Mouse (Mus musculus): ENCODE measurements around the gene Fbxo17. TPM values are rescaled to one million over a fixed set of nuclear protein-coding genes. Genes with fewer than 3 reads are reported as not detected.

Gene Fbxo17
- polyA plus RNA-seq, 1 experiment = 1.3 TPM

- TF ChIP-seq POLR2A (IDR thresholded peaks at IDR 0.05; ENCODE audit: low read depth, low read length) (no peak), CTCF (conservative IDR thresholded peaks at IDR 0.05; ENCODE audit: insufficient read depth, insufficient read length, low read depth, low read length) (no peak)
- Histone ChIP-seq H3K36me3 (ENCODE audit: control insufficient read depth, insufficient read depth, low read length) (no peaks in the 10 kb centered on the region), H3K27ac (ENCODE audit: insufficient read depth, low read depth, low read length) (no peak overlapping the region), H3K27me3 (replicated peaks; ENCODE audit: control insufficient read depth, insufficient read depth, low read length) (no peaks in the 10 kb centered on the region), H3K4me1 (ENCODE audit: control insufficient read depth, insufficient read depth, low read length) (no peaks in the 10 kb centered on the region), H3K4me3 (ENCODE audit: insufficient read depth, low read depth, low read length) (no peak overlapping the region)
- WGBS = 91% methylated on average over 8 of the region's 8 CpGs
- DNase-seq = no peak
Measured at GRCm38 (mm10) chr7:28677624-28678023, 39.0 kb upstream of the Fbxo17 start.

- H3K4me3 ChIP-seq (ENCODE audit: insufficient read depth, low read depth, low read length) = no peak overlapping the region
- H3K27me3 ChIP-seq (replicated peaks; ENCODE audit: control insufficient read depth, insufficient read depth, low read length) = no peaks in the 10 kb centered on the region
- no peak overlapping the region for H3K27ac ChIP-seq (ENCODE audit: insufficient read depth, low read depth, low read length)
- DNase-seq = no peak
- H3K4me1 ChIP-seq (ENCODE audit: control insufficient read depth, insufficient read depth, low read length) = no peaks in the 10 kb centered on the region
- 48% methylated on average over 7 of the region's 7 CpGs for WGBS
- H3K36me3 ChIP-seq (ENCODE audit: control insufficient read depth, insufficient read depth, low read length) = no peaks in the 10 kb centered on the region
- TF ChIP-seq POLR2A (IDR thresholded peaks at IDR 0.05; ENCODE audit: low read depth, low read length) (no peak), CTCF (conservative IDR thresholded peaks at IDR 0.05; ENCODE audit: insufficient read depth, insufficient read length, low read depth, low read length) (no peak)
Measured at GRCm38 (mm10) chr7:28691075-28691474, 25.5 kb upstream of the Fbxo17 start.

- no peaks in the 10 kb centered on the region for H3K27me3 ChIP-seq (replicated peaks; ENCODE audit: control insufficient read depth, insufficient read depth, low read length)
- no peaks in the 10 kb centered on the region for H3K36me3 ChIP-seq (ENCODE audit: control insufficient read depth, insufficient read depth, low read length)
- H3K27ac ChIP-seq (ENCODE audit: insufficient read depth, low read depth, low read length) = no peak within 1 kb of the TSS
- no peak for TF ChIP-seq CTCF (conservative IDR thresholded peaks at IDR 0.05; ENCODE audit: insufficient read depth, insufficient read length, low read depth, low read length)
- no peak for TF ChIP-seq POLR2A (IDR thresholded peaks at IDR 0.05; ENCODE audit: low read depth, low read length)
- 46% methylated on average over 30 of the region's 30 CpGs for WGBS
- no peaks in the 10 kb centered on the region for H3K4me1 ChIP-seq (ENCODE audit: control insufficient read depth, insufficient read depth, low read length)
- peak within 1 kb of the TSS; percentile 56; the same call in 1 of the 2 replicates for H3K4me3 ChIP-seq (ENCODE audit: insufficient read depth, low read depth, low read length)
- DNase-seq = no peak
Measured at GRCm38 (mm10) chr7:28692545-28693320, 23.9 kb upstream of the Fbxo17 start, which contains the start of gene Fbxo27. TSS of gene Fbxo27 (plus strand) at chr7:28692849.

- DNase-seq = peak; percentile 73
- Histone ChIP-seq H3K36me3 (ENCODE audit: control insufficient read depth, insufficient read depth, low read length) (no peaks in the 10 kb centered on the region), H3K4me1 (ENCODE audit: control insufficient read depth, insufficient read depth, low read length) (no peaks in the 10 kb centered on the region), H3K4me3 (ENCODE audit: insufficient read depth, low read depth, low read length) (peak overlapping the region; percentile 56; the same call in 1 of the 2 replicates), H3K27ac (ENCODE audit: insufficient read depth, low read depth, low read length) (no peak overlapping the region), H3K27me3 (replicated peaks; ENCODE audit: control insufficient read depth, insufficient read depth, low read length) (no peaks in the 10 kb centered on the region)
- 2% methylated on average over 38 of the region's 38 CpGs for WGBS
- no peak for TF ChIP-seq CTCF (conservative IDR thresholded peaks at IDR 0.05; ENCODE audit: insufficient read depth, insufficient read length, low read depth, low read length)
- TF ChIP-seq POLR2A (IDR thresholded peaks at IDR 0.05; ENCODE audit: low read depth, low read length) = no peak
Measured at GRCm38 (mm10) chr7:28693321-28693966, 23.2 kb upstream of the Fbxo17 start.

GRCm38 (mm10) chr7:28694423-28694822 is 22.2 kb upstream of the Fbxo17 start:
- no peak for DNase-seq
- H3K4me3 ChIP-seq (ENCODE audit: insufficient read depth, low read depth, low read length) = no peak overlapping the region
- no peak for TF ChIP-seq CTCF (conservative IDR thresholded peaks at IDR 0.05; ENCODE audit: insufficient read depth, insufficient read length, low read depth, low read length)
- no peak for TF ChIP-seq POLR2A (IDR thresholded peaks at IDR 0.05; ENCODE audit: low read depth, low read length)
- no peaks in the 10 kb centered on the region for H3K27me3 ChIP-seq (replicated peaks; ENCODE audit: control insufficient read depth, insufficient read depth, low read length)
- H3K27ac ChIP-seq (ENCODE audit: insufficient read depth, low read depth, low read length) = no peak overlapping the region
- 11% methylated on average over 14 of the region's 14 CpGs for WGBS
- H3K36me3 ChIP-seq (ENCODE audit: control insufficient read depth, insufficient read depth, low read length) = no peaks in the 10 kb centered on the region
- no peaks in the 10 kb centered on the region for H3K4me1 ChIP-seq (ENCODE audit: control insufficient read depth, insufficient read depth, low read length)

GRCm38 (mm10) chr7:28694966-28695511 is 21.6 kb upstream of the Fbxo17 start:
- 65% methylated on average over 8 of the region's 8 CpGs for WGBS
- no peaks in the 10 kb centered on the region for H3K27me3 ChIP-seq (replicated peaks; ENCODE audit: control insufficient read depth, insufficient read depth, low read length)
- H3K27ac ChIP-seq (ENCODE audit: insufficient read depth, low read depth, low read length) = no peak overlapping the region
- no peaks in the 10 kb centered on the region for H3K4me1 ChIP-seq (ENCODE audit: control insufficient read depth, insufficient read depth, low read length)
- no peak for DNase-seq
- TF ChIP-seq POLR2A (IDR thresholded peaks at IDR 0.05; ENCODE audit: low read depth, low read length) = no peak
- no peak for TF ChIP-seq CTCF (conservative IDR thresholded peaks at IDR 0.05; ENCODE audit: insufficient read depth, insufficient read length, low read depth, low read length)
- no peaks in the 10 kb centered on the region for H3K36me3 ChIP-seq (ENCODE audit: control insufficient read depth, insufficient read depth, low read length)
- no peak overlapping the region for H3K4me3 ChIP-seq (ENCODE audit: insufficient read depth, low read depth, low read length)

GRCm38 (mm10) chr7:28697277-28697676 is 19.3 kb upstream of the Fbxo17 start:
- no peaks in the 10 kb centered on the region for H3K4me1 ChIP-seq (ENCODE audit: control insufficient read depth, insufficient read depth, low read length)
- H3K27me3 ChIP-seq (replicated peaks; ENCODE audit: control insufficient read depth, insufficient read depth, low read length) = no peaks in the 10 kb centered on the region
- TF ChIP-seq POLR2A (IDR thresholded peaks at IDR 0.05; ENCODE audit: low read depth, low read length) (no peak), CTCF (conservative IDR thresholded peaks at IDR 0.05; ENCODE audit: insufficient read depth, insufficient read length, low read depth, low read length) (no peak)
- WGBS = 92% methylated on average over 11 of the region's 11 CpGs
- DNase-seq = no peak
- no peak overlapping the region for H3K4me3 ChIP-seq (ENCODE audit: insufficient read depth, low read depth, low read length)
- no peak overlapping the region for H3K27ac ChIP-seq (ENCODE audit: insufficient read depth, low read depth, low read length)
- H3K36me3 ChIP-seq (ENCODE audit: control insufficient read depth, insufficient read depth, low read length) = no peaks in the 10 kb centered on the region

Data from kidney, adult 2 months (tissue).